In genomic region chrX:75729791-75730190, GRCm38 (mm10) we compare ENCODE assay signal across 7 mouse cellular contexts.
DNase-seq lines count a peak whose midpoint lies in the region.
"Not testable (repeated sequence)": the region's sequence is repeated elsewhere in the genome, so short reads cannot be mapped to it uniquely, and the experiment has no call there.

No protein-coding gene starts in this region.

- intact Hi-C loops in gastrocnemius, postnatal 14 days (cut with DNase I; ENCODE audit: low total_unique reads) = not testable (repeated sequence)

- peak; percentile 71 for DNase-seq in adrenal gland, postnatal 14 days
- DNase-seq in gastrocnemius, postnatal 14 days = peak; percentile 49
- DNase-seq in heart, postnatal 4 days = peak; percentile 75
- peak; percentile 51 to 53 for DNase-seq in layer of hippocampus, postnatal 25 days (ENCODE audit: extremely low spot score in 1 of 2, low spot score in 1 of 2)
- peak; percentile 49 for DNase-seq in lung, postnatal 25 days (ENCODE audit: low spot score)
- peak; percentile 40 for DNase-seq in ovary, postnatal 14 days (ENCODE audit: low spot score)
- DNase-seq in urinary bladder, postnatal 25 days (ENCODE audit: low spot score) = peak; percentile 29

Comparison
In these comparisons a context has a peak if more than half of its experiments do, and no peak if none do; other contexts are left out.
1. Peak in every context shown above with its lines: DNase-seq.